8 mouse cellular contexts compared by ENCODE assay signal in the genomic region with DNA sequence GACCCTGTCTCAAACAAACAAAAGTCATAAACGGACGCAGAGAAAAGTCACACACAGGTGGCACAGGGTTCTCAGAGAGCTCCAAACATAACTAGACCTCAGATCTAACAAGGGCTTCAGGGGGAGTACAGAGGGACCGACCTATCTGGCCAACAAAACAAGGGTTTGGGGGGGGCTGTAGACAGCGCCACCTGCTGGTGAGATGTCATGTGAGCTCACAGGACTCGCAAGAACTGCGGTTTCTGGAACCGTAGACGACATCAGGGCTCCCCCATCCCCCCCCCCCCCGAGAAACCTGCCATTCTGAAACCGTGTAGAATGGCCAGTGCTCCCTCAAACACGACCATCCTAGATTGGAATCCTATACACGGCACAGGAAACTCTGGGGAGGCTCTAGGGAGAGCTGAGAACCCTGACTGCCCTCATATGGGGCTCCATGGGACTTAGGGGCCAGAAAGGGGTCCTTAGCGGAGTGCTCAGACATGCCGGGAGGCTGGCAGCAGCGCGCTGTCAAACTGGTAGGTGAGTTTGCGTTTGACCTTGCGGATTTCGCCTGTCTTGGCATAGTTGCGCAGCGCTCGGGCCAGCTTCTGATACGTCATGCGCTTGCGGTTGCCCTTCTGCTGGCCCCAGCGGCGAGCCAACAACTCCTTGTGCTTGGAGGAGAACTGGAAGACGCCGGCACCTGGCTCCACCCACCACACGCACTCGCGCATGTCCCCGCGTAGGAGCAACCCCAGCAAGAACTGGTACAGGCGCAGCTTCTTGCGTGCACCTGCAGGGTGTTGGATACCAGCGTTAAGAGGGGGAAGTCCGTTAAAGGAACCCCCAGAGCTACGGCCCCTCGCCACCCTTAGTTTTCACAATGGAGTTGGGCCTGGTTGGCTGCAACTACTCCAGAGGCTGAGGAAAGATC. TPM values are rescaled to one million over a fixed set of nuclear protein-coding genes. Genes with fewer than 3 reads are reported as not detected.
A peak's percentile ranks its signal among the peaks of the same experiment; 100 is the strongest.
DNase-seq lines count a peak whose midpoint lies in the region.

No protein-coding gene starts in this region.

- intact Hi-C loops in left cerebral cortex, postnatal 4 days (cut with DNase I): no loop called here

- WGBS in midbrain, embryonic 10.5 days: 7% methylated on average over 40 of the region's 40 CpGs

- H3K4me1 ChIP-seq in midbrain, embryonic 10.5 days: peaks cover 24% of the 10 kb centered on the region

- peak overlapping the region; percentile 59; the same call in 1 of the 2 replicates for H3K27ac ChIP-seq in midbrain, embryonic 10.5 days (replicated peaks)

- peak; percentile 71 for DNase-seq in urinary bladder, postnatal 14 days (ENCODE audit: low spot score)
- DNase-seq in urinary bladder, postnatal 10 days (ENCODE audit: low spot score): no peak
- DNase-seq in embryo, embryonic 9.5 days (ENCODE audit: extremely low spot score): peak; percentile 66
- peak; percentile 76 to 80 for DNase-seq in heart, adult 18-20 months
- DNase-seq in kidney, adult 18-20 months: peak; percentile 81
- peak; percentile 85 for DNase-seq in left cerebral cortex, postnatal 4 days
- peak; percentile 74 for DNase-seq in midbrain, embryonic 10.5 days (ENCODE audit: low spot score)
- peak; percentile 79 for DNase-seq in right cerebral cortex, postnatal 25 days

- H3K4me3 ChIP-seq in midbrain, embryonic 10.5 days: peak overlapping the region; percentile 53

- H3K9me3 ChIP-seq in midbrain, embryonic 10.5 days (replicated peaks): no peaks in the 10 kb centered on the region

- H3K36me3 ChIP-seq in midbrain, embryonic 10.5 days: peaks cover 6% of the 10 kb centered on the region

- peaks cover 76% of the 10 kb centered on the region for H3K27me3 ChIP-seq in midbrain, embryonic 10.5 days (ENCODE audit: low read depth, poor library complexity, severe bottlenecking)

RNA-seq across cellular contexts. Expression of a gene that starts 3.3 kb away (rescaled TPM):
- total RNA-seq in heart, adult 18-20 months (2021): 10 to 100 TPM; 10.2 to 10.8 TPM
- total RNA-seq in left cerebral cortex, postnatal 4 days (2021): under 1 TPM in 1 of 2 experiments, not detected in 1; 0.10 TPM
- polyA plus RNA-seq in midbrain, embryonic 10.5 days (2016; fragmentation: Nextera tagmentation; extraction: Ambion mirVana): 0.05 and 0.20 TPM in 2 replicates

RNA-seq across cellular contexts. Expression of a gene that starts 4.1 kb away (rescaled TPM):
- total RNA-seq in heart, adult 18-20 months (2021): 1 to 10 TPM in 1 of 2 experiments, under 1 TPM in 1; 0.37 to 4.8 TPM
- total RNA-seq in left cerebral cortex, postnatal 4 days (2021): under 1 TPM in 1 of 2 experiments, not detected in 1; 0.20 TPM
- polyA plus RNA-seq in midbrain, embryonic 10.5 days (2016; fragmentation: Nextera tagmentation; extraction: Ambion mirVana): not detected in 2 replicates

RNA-seq across cellular contexts. Expression of a gene that starts 20.9 kb away (rescaled TPM):
- total RNA-seq in heart, adult 18-20 months (2021): 10 to 100 TPM; 12.6 to 16.2 TPM
- 10 to 100 TPM; 13.6 to 14.4 TPM for total RNA-seq in left cerebral cortex, postnatal 4 days (2021)
- 168 and 179 TPM in 2 replicates for polyA plus RNA-seq in midbrain, embryonic 10.5 days (2016; fragmentation: Nextera tagmentation; extraction: Ambion mirVana)

RNA-seq across cellular contexts. Expression of a gene that starts 26.0 kb away (rescaled TPM):
- total RNA-seq in heart, adult 18-20 months (2021): 10 to 100 TPM; 43.9 to 47.3 TPM
- 10 to 100 TPM; 44.4 to 55.0 TPM for total RNA-seq in left cerebral cortex, postnatal 4 days (2021)
- polyA plus RNA-seq in midbrain, embryonic 10.5 days (2016; fragmentation: Nextera tagmentation; extraction: Ambion mirVana): 82.8 and 84.2 TPM in 2 replicates

RNA-seq across cellular contexts. Expression of a gene that starts 31.4 kb away (rescaled TPM):
- total RNA-seq in heart, adult 18-20 months (2021): 1 to 10 TPM; 1.6 to 4.3 TPM
- total RNA-seq in left cerebral cortex, postnatal 4 days (2021): 10 to 100 TPM; 23.8 to 27.3 TPM
- 20.5 and 27.6 TPM in 2 replicates for polyA plus RNA-seq in midbrain, embryonic 10.5 days (2016; fragmentation: Nextera tagmentation; extraction: Ambion mirVana)

Comparison
In these comparisons a context has a peak if more than half of its experiments do, and no peak if none do; other contexts are left out.
1. RNA of a gene that starts 3.3 kb away (total RNA-seq): 10.2 to 10.8 TPM in heart, adult 18-20 months; 0.10 TPM in left cerebral cortex, postnatal 4 days; every median in the first group is over 10 times any median in the second.